Mouse (Mus musculus) subcutaneous adipose tissue, adult 2 months (tissue): ENCODE data around the gene Snx30. TPM values are rescaled to one million over a fixed set of nuclear protein-coding genes. Genes with fewer than 3 reads are reported as not detected.

Experiments
- polyA plus RNA-seq: library from polyadenylated mRNA; depleted of rRNA; stranded (reverse); fragments of >200 nt; gene quantifications from 2 replicates; pipeline ENCODE4 v1.2.3, GENCODE M21; 2012; ENCODE audit warnings: low replicate concordance; rRNA removed

The Snx30 gene
- 3.4 and 4.4 TPM in 2 replicates for polyA plus RNA-seq

DNA sequence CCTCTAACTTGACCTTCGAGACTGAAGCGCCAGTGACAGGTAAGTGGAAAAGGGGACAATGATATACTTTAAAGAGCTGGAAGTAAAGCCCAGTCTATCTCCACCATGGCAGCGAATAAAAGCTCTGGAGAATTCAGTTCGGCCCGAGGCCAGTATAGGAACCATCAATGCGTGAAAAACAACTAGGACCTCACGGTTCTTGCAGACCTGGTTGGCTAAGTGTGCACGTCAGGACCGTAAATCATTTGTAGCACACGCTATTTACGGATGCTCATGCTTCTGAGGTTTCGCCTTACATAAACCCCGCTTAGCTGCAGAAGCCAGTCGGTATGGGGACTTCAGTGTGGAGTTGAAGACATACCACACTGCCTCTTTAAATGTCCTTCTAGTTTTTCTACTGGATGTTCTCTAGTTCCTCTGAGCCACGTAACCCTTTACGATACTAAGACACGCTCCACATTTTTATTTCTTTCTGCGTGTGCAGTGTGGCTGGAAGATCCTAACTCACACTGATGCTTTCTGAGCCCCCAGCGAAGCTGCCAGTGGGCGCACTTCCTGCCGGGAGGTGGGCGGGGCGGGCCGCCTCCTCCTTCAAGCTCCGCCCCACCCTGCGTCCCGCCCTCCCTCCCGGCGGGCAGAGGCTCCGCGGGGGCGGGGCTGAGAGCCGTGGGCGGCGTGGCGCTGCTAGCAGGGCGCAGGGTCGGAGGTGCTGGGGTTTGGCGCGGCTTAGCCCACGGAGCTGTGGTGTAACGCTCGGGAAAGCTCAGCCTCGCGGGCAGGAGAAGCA lies at the start of gene Snx30:
Gene Snx30, plus strand, starts transcription at position 660 of the 787 bp plus-strand sequence.

DNA sequence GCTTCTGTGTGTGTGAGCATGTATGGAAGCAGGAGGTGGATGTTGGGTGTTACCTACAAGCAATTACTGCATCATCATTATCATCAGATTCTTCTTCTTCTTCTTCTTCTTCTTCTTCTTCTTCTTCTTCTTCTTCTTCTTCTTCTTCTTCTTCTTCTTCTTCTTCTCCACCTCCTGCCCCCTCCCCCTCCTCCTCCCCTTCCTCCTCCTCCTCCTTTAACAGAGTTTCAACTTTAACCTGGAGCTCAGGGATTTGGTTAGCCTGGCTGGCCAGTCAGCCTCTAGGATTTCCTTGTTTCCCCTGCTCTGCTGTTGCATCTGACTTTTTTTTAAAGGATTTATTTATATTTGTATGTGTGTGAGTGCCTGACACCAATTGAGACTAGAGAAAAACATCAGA lies 4.2 kb upstream of the Snx30 start, which contains the start of gene Inip:
Gene Inip, minus strand, starts transcription at position 101 of the 400 bp plus-strand sequence.

DNA sequence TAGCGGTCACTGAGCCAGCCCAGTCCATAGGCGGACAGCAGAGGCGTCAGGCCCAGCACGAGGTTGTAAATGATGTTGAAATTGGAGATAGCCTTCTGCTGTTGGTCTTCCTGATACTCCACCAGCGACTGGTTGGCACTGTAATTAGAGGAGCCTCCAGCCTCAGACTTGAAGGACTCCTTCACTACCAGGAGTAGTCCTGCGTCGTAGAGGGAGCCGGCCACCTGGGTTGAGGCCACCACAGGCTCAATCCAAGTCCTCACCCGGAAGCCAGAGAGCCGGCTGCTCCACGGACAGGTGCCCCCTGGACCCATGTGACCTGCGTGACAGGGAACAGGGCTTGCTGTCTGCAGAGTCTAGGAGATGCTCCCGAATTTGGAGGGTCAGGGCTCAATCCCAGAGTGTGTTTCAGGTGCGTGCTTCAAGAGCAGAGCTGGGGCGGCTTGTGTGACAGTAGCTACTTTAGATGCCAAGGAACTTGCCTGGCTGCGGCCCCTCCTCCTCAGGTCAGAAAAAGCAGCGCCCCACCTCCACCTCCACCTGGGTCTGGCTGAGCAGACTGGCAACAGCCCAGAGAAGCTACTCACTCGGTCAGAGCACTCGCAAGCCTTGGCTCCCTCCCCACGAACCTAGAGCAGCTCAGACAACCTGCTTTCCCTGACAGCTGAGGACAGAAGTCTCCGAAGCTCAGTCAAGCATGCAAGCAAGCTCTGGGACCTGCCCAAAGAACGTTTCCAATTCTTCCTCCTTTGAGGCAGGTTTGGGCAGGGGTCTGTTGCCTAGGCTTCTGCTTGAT lies 109.2 kb downstream of the Snx30 start, which contains the start of gene Slc46a2:
Gene Slc46a2, minus strand, starts transcription at position 449 of the 796 bp plus-strand sequence.

Other genes starting within 250 kb of the Snx30 start
- gene Hsdl2, start 224.3 kb upstream of the Snx30 start, polyA plus RNA-seq, result 30.7 and 78.6 TPM in 2 replicates
- gene E130308A19Rik, start 179.6 kb upstream of the Snx30 start, polyA plus RNA-seq, result 5.4 and 8.3 TPM in 2 replicates
- gene Inip, start 4.3 kb upstream of the Snx30 start, polyA plus RNA-seq, result 6.7 and 11.1 TPM in 2 replicates
- 0.04 TPM in 1 of 2 replicates, not detected in the other for gene Slc46a2, start 109.2 kb downstream of the Snx30 start, polyA plus RNA-seq
- gene Mup4, start 154.9 kb downstream of the Snx30 start, polyA plus RNA-seq, result not detected in 2 replicates
- gene Mup6, start 158.5 kb downstream of the Snx30 start, polyA plus RNA-seq, result not detected in 2 replicates